Mouse (Mus musculus): Measurements from ENCODE around the gene Ino80.

Gene Ino80

GRCm38 (mm10) chr2:119355651-119356050 is 121.8 kb downstream of the Ino80 start:
- no peak for DNase-seq (ENCODE audit: low read depth in 2 of 2, low spot score in 2 of 2)

GRCm38 (mm10) chr2:119355089-119355488 is 122.4 kb downstream of the Ino80 start:
- no peak for DNase-seq (ENCODE audit: low read depth in 2 of 2, low spot score in 2 of 2)

GRCm38 (mm10) chr2:119353707-119354106 is 123.8 kb downstream of the Ino80 start:
- no peak for DNase-seq (ENCODE audit: low read depth in 2 of 2, low spot score in 2 of 2)

DNA sequence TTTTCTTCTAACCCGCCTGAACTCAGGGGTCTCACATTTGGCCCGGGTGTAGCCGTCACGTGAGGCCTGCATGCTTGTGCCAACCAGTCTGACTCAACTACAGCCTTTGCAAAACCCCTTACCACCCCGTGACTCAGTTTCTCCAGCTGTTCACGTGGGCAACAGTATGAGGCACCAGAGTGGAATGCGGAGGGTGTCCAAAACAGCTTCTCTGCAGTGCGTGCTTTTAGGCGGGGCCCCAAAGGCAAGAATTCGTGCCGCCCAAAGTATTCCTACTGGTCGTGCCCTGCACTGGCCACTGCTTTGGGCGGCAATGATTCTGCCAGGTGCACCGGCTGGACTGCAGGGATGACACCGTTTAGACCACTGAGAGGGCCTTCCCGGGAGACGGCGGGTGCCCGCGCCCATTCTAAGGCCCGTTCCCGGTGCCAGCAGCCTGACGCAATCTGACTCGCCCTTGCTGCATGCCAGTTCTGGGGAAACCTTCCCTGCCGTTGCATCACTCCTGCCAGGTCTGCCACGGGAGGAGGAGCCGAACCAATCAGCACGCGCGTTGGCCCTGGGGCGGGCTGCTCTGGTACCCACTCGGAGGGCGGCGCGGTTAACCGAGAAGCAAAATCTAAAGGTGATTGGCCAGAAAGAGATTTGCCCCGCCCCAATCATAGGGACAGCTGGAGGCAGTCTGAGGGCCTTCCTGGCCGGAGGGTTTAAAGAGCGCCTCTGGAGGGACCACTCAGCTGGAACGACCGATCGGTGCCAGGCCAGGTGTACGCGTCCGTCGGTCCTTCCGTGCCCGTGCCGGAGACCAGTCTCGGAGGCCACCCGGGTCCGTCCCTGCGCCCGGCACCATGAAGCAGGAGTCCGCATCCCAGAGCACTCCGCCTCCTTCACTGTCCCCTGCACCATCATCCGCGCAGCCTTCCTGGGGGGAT is 126.7 kb downstream of the Ino80 start, which contains the start of gene Chac1:
TSS of gene Chac1 (plus strand) at position 675 of the 932 bp plus-strand sequence.
- DNase-seq (ENCODE audit: low read depth in 2 of 2, low spot score in 2 of 2), result peak; percentile 22 to 38

GRCm38 (mm10) chr2:119344537-119345138 is 132.8 kb downstream of the Ino80 start:
- DNase-seq (ENCODE audit: low read depth in 2 of 2, low spot score in 2 of 2), result no peak

DNA sequence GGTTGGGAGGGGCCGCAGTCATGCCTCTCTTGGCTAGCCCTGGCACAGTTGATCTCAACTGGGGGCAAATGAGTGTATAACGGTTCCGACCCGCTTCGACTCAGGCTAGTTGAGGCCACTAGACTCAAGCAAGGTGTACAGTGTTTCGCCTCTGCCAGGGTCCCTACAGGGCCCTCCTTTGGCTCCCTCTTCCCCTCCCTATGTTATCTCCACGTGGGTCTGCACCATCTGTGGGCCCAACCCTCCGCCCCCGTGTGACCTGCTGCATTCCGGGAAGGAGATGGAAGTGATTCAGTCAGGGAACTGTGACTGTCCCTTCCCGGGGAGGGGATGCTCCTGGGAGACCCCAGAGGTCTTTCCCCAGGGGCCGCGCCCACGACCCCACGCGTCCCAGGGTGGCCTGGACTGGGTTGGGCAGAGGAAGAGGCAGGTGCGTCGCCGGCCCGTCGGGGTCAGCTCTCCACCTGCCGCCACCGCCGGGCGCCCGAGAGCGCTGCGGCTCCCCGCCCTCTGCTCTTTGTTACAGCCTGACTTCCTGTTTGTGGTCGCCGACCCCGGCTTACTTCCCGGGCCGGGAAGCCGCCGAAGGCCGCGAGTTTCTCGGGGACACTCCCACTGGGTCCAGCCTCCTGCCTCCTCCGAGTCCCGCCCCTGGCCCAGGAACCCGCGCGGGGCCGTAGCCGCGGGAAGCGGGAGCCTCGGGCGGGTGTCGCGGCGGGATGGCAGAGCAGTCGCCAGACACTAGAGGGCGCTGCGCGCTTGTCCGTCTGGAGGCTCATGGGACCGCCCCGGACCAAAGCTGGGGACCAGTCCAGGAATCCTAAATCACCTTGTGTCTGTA is 139.8 kb downstream of the Ino80 start:
- DNase-seq (ENCODE audit: low read depth in 2 of 2, low spot score in 2 of 2), result peak; percentile 68 to 69

GRCm38 (mm10) chr2:119336470-119336869 is 141.0 kb downstream of the Ino80 start:
- no peak for DNase-seq (ENCODE audit: low read depth in 2 of 2, low spot score in 2 of 2)

DNA sequence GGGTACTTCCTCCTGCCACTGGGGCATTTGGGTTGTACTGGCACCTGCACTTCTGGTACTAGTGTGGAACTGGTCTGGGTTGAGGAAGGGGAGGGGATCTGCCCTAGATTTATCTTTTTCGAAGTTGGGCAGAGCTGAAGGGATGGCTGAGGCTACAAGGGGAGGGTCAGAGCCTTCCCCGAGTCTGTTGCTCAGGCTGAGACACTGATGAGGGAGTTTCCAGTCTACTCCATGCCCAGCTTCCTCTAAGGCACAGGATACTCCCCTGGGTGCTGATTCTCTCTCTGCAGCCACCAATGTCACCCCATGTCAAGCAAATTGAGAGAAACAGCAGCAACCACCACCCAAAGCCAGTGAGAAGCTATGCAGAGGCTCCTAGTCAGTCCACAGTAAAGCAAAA is 141.5 kb downstream of the Ino80 start:
- no peak for DNase-seq (ENCODE audit: low read depth in 2 of 2, low spot score in 2 of 2)

DNA sequence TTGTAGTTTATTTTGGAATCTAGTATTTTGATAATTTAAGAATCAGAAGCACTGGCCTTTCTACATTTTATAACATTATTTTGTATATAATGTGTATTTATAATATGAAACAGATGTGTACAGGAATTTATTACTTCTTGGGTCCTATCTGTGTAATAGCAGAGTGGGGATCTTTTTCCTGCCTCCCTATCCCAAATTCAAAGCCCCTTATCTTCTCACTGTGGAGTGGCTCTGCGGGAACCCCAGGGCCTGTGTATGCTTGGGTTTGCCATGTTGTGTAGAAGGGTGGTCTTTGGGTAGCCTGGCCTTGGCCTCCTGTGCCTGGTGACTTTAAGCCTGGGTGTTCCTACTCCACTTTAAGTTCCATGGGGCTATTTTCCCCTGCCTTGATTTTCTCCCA is 142.0 kb downstream of the Ino80 start:
- DNase-seq (ENCODE audit: low read depth in 2 of 2, low spot score in 2 of 2), result no peak

DNA sequence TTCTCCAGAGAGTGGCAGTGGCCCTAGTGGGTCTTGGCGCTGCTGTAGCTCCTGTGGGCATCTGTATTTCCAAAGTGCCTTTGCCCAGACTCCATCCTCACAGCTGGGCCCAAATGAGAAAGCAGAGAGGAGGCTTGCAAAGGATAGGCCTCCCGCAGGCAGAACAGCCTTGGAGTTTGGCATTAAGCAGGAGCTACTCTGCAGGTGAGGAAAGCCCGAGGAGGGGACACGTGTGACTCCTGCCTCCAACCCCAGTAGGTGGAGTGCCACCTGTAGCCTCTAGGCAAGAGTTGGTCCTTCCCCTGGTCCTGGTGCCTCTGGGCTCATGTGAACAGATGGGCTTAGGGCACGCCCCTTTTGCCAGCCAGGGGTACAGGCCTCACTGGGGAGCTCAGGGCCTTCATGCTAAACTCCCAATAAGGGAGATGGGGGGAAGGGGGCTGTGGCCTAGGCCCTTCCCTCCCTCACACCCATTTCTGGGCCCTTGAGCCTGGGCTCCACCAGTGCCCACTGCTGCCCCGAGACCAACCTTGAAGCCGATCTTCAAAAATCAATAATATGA is 142.4 kb downstream of the Ino80 start:
- DNase-seq (ENCODE audit: low read depth in 2 of 2, low spot score in 2 of 2), result no peak

- no peak for DNase-seq (ENCODE audit: low read depth in 2 of 2, low spot score in 2 of 2)
Observed at GRCm38 (mm10) chr2:119334135-119334534, 143.4 kb downstream of the Ino80 start.

GRCm38 (mm10) chr2:119332177-119332661 is 145.3 kb downstream of the Ino80 start:
- DNase-seq (ENCODE audit: low read depth in 2 of 2, low spot score in 2 of 2), result no peak

DNA sequence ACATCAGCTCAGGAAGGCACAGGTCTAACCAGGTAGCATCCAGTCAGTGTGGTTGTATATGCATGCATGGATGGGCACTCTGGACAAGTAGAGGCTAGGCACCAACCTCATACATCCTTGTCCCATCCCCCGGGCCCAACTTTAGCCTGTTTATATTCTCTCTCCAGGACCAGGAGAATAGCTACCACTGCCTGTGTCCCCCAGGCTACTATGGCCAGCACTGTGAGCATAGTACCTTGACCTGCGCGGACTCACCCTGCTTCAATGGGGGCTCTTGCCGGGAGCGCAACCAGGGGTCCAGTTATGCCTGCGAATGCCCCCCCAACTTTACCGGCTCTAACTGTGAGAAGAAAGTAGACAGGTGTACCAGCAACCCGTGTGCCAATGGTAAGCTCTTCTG is 146.7 kb downstream of the Ino80 start:
- DNase-seq (ENCODE audit: low read depth in 2 of 2, low spot score in 2 of 2), result no peak

DNA sequence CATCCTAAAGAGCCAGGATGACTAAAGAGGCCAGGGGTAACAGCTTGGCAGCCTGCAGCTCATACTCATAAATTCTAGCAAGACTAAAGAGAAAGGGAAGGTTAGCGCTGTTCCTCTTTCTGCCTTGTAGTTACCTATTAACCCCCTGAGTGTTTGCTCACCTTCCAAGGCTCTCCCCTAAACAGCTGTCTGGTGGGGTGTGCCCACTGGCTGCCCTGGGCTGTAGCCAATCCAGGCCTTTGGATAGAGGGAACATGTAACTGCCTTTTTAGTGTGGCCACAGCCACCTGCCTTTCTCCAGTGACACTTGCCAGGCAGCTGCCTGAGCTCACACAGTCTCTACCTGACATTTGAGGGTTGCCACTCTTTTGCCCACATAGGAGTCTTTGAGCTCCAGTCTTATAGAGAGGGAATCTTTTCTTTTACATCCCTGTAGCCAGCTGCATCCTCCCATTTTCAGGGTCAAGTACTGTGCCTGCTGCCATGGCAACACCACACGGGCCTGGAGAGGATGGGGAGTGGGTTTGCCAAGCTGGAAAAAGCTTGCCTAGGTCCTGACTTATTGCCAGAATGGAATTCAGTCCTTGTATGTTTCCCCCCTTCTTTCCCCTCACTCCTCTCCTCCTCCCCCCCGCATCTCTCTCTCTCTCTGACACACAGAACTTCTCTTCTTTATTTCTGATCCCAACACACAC is 148.2 kb downstream of the Ino80 start:
- no peak for DNase-seq (ENCODE audit: low read depth in 2 of 2, low spot score in 2 of 2)

GRCm38 (mm10) chr2:119328546-119328945 is 148.9 kb downstream of the Ino80 start:
- no peak for DNase-seq (ENCODE audit: low read depth in 2 of 2, low spot score in 2 of 2)

DNA sequence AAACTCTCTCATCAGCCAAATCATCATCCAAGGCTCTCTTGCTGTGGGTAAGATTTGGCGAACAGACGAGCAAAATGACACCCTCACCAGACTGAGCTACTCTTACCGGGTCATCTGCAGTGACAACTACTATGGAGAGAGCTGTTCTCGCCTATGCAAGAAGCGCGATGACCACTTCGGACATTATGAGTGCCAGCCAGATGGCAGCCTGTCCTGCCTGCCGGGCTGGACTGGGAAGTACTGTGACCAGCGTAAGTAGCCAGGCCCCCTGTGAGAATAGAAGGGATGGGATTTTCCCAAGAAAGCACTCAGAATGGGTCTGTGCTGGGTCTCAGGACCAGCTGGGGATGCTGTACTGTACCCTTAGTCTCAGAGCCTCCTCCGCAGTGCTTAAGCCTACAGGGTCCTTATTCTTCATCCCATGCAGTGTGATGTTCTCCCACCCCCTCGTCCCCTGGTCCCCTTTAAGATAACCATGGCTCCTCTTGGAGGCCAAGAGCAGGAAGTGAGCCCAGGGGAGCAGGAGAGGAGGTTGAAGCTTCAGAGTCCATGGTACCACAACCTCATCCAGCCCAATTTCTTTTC is 149.5 kb downstream of the Ino80 start:
- no peak for DNase-seq (ENCODE audit: low read depth in 2 of 2, low spot score in 2 of 2)

GRCm38 (mm10) chr2:119327102-119327480 is 150.4 kb downstream of the Ino80 start:
- DNase-seq (ENCODE audit: low read depth in 2 of 2, low spot score in 2 of 2), result no peak

DNA sequence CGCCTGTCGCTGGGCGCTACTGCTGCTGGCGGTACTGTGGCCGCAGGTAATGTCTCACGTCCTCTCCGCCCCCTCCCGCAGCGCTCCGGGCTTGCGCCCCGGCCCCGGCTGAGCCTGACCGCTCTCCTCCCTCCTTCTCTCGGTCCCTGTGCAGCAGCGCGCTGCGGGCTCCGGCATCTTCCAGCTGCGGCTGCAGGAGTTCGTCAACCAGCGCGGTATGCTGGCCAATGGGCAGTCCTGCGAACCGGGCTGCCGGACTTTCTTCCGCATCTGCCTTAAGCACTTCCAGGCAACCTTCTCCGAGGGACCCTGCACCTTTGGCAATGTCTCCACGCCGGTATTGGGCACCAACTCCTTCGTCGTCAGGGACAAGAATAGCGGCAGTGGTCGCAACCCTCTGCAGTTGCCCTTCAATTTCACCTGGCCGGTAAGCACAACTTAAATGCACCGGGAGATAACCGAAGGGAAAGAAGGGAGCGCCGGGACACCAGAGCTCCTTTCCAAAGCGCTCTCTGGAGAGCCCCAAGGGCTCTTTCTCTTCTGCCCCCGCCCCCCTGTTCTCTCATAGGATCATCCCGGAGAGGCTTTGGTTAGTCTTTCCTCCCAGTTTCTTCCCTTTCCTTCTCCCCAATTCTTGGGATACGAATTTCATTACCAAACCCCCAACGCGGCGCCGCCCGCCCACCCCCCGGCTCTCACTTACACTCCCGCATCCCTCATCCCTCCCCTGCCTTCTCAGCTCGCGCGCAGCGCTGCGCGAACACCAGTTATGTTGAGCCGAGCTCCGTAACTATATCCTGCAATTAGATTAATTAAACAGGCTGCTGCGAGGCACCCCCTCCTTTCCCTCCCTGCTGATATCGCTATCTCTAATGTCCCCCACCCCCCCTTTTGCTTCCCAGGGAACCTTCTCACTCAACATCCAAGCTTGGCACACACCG is 151.1 kb downstream of the Ino80 start:
- no peak for DNase-seq (ENCODE audit: low read depth in 2 of 2, low spot score in 2 of 2)

DNA sequence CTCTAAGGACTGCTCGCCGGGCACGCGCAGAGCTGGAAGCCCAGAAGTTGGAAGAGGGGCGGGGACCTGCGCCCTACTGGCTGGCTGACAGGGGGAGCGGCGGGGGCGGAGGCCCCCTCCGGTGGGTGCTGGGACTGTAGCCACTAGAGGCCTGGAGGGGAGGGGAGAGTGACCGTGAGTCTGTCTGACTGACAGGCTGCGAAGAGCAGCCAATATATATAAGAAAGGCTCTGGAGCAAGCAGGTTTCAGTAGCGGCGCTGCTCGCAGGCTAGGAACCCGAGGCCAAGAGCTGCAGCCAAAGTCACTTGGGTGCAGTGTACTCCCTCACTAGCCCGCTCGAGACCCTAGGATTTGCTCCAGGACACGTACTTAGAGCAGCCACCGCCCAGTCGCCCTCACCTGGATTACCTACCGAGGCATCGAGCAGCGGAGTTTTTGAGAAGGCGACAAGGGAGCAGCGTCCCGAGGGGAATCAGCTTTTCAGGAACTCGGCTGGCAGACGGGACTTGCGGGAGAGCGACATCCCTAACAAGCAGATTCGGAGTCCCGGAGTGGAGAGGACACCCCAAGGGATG is 151.8 kb downstream of the Ino80 start, which contains the start of gene Dll4:
TSS of gene Dll4 (plus strand) at position 217 of the 576 bp plus-strand sequence.
- DNase-seq (ENCODE audit: low read depth in 2 of 2, low spot score in 2 of 2), result no peak
